Mouse (Mus musculus): ENCODE measurements around the gene Gucy2d. TPM values are rescaled to one million over a fixed set of nuclear protein-coding genes. Genes with fewer than 3 reads are reported as not detected.

The Gucy2d gene
- polyA plus RNA-seq, 1 experiment from 2014 or later: not detected

DNA sequence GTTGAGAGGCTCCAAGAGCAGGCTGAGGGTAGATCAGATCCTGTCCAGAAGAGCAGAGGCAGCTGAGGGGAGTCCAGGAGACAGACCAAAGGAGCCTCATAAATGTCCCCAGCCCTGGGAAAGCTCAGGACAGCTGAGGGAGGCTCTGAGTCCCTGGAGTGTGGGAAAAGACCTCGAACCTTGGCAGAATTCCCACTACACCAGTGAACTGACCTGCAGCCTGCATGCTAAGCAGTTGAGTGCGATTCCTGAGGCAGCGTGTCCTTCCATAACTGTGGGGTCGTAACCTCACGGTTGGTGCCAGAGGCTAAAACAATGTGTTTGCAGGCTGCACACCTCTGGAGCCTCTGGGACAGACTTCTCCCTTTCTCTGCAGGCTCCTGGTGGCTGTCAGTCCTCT lies 20.9 kb upstream of the Gucy2d start:
- H3K9ac ChIP-seq (replicated peaks; ENCODE audit: low read depth): no peak overlapping the region
- ATAC-seq (no peak), DNase-seq (ENCODE audit: low spot score) (no peak)
- no peak overlapping the region for H3K4me2 ChIP-seq (replicated peaks; ENCODE audit: low read depth, low read length)
- no peaks in the 10 kb centered on the region for H3K4me1 ChIP-seq (ENCODE audit: insufficient read depth, low read depth, low read length)
- no peak overlapping the region for H3K27ac ChIP-seq (ENCODE audit: low read length)
- 46% methylated on average over 5 of the region's 5 CpGs for WGBS
- H3K4me3 ChIP-seq (ENCODE audit: low read depth, low read length): no peak overlapping the region
- no peaks in the 10 kb centered on the region for H3K27me3 ChIP-seq (replicated peaks; ENCODE audit: insufficient read depth, low read length)
- H3K9me3 ChIP-seq (ENCODE audit: low read length): no peaks in the 10 kb centered on the region
- H3K36me3 ChIP-seq (ENCODE audit: insufficient read depth, low read length): no peaks in the 10 kb centered on the region
- no peak for TF ChIP-seq EP300 (IDR thresholded peaks at IDR 0.05)
- no peak for TF ChIP-seq CTCF (IDR thresholded peaks at IDR 0.05)

DNA sequence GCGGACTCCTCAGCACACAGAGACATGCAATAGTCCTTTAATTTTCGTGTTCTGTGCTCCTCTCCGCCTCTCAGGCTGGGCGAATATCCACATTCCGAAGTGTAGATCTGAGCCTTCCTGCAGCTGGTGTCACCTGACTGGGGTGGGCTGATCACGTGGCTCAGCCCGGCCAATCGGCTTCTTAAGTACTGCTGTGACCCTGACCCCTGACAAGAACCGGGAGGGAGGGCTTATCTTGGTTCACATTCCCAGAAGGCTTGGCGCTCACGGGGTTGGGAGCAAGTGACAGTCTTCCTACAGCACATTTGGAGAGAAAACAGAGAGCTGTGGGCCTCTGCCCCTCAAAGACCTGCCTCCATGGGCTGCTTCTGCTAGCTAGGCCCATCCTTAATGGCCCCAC lies 16.7 kb upstream of the Gucy2d start:
- H3K4me2 ChIP-seq (replicated peaks; ENCODE audit: low read depth, low read length): no peak overlapping the region
- DNase-seq (ENCODE audit: low spot score) (no peak), ATAC-seq (no peak)
- H3K9me3 ChIP-seq (ENCODE audit: low read length): no peaks in the 10 kb centered on the region
- no peaks in the 10 kb centered on the region for H3K27me3 ChIP-seq (replicated peaks; ENCODE audit: insufficient read depth, low read length)
- no peaks in the 10 kb centered on the region for H3K4me1 ChIP-seq (ENCODE audit: insufficient read depth, low read depth, low read length)
- TF ChIP-seq CTCF (IDR thresholded peaks at IDR 0.05) (no peak), EP300 (IDR thresholded peaks at IDR 0.05) (no peak)
- no peaks in the 10 kb centered on the region for H3K36me3 ChIP-seq (ENCODE audit: insufficient read depth, low read length)
- WGBS: 59% methylated on average over 11 of the region's 11 CpGs
- no peak overlapping the region for H3K27ac ChIP-seq (ENCODE audit: low read length)
- no peak overlapping the region for H3K4me3 ChIP-seq (ENCODE audit: low read depth, low read length)
- no peak overlapping the region for H3K9ac ChIP-seq (replicated peaks; ENCODE audit: low read depth)

DNA sequence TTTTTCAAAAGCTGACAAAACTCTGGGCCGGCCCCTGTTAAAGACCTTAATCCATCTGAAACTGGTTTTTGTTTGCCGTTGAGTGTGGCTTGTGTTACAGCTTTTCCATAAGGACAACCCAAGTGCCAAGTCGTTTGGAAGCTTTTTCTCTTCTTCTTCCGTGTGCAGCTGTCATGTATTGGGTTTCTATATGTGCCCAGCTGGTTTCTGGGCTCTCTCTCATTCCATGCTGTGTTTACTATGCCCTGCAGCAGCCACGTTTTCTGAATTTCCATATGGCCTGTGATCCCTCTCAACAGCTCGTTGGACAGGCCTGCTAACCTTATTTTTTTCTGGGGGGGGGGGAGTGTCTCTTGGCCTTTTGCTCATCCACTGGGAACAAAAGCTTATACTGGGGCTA lies 15.8 kb upstream of the Gucy2d start:
- H3K27me3 ChIP-seq (replicated peaks; ENCODE audit: insufficient read depth, low read length): no peaks in the 10 kb centered on the region
- no peaks in the 10 kb centered on the region for H3K9me3 ChIP-seq (ENCODE audit: low read length)
- no peak for ATAC-seq
- H3K4me3 ChIP-seq (ENCODE audit: low read depth, low read length): no peak overlapping the region
- H3K27ac ChIP-seq (ENCODE audit: low read length): no peak overlapping the region
- no peaks in the 10 kb centered on the region for H3K36me3 ChIP-seq (ENCODE audit: insufficient read depth, low read length)
- 29% methylated on average over 6 of the region's 6 CpGs for WGBS
- no peaks in the 10 kb centered on the region for H3K4me1 ChIP-seq (ENCODE audit: insufficient read depth, low read depth, low read length)
- TF ChIP-seq EP300 (IDR thresholded peaks at IDR 0.05) (no peak), CTCF (IDR thresholded peaks at IDR 0.05) (no peak)
- no peak for DNase-seq (ENCODE audit: low spot score)
- no peak overlapping the region for H3K9ac ChIP-seq (replicated peaks; ENCODE audit: low read depth)
- H3K4me2 ChIP-seq (replicated peaks; ENCODE audit: low read depth, low read length): no peak overlapping the region

DNA sequence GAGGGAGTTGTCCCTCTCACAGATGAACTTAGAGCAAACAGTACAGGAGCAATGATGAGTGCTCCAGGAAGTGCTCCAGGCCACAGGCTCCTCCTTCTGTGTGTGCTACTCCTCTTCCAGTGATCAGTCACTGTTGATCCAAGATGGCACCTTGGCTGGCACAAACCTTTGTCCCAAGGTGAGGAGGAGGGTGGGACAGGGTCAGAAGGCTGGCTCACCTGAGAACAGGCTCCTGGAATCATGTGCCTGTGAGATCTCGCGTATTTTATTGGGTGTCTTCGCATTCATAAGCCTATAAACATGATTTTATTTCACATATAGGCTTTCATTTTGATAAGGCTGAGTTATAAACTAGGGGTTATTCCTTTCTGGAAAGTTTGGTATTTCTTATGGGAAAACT lies 14.7 kb upstream of the Gucy2d start:
- Histone ChIP-seq H3K9ac (replicated peaks; ENCODE audit: low read depth) (no peak overlapping the region), H3K4me3 (ENCODE audit: low read depth, low read length) (no peak overlapping the region), H3K4me1 (ENCODE audit: insufficient read depth, low read depth, low read length) (no peaks in the 10 kb centered on the region), H3K27me3 (replicated peaks; ENCODE audit: insufficient read depth, low read length) (no peaks in the 10 kb centered on the region), H3K27ac (ENCODE audit: low read length) (no peak overlapping the region), H3K4me2 (replicated peaks; ENCODE audit: low read depth, low read length) (no peak overlapping the region), H3K36me3 (ENCODE audit: insufficient read depth, low read length) (no peaks in the 10 kb centered on the region), H3K9me3 (ENCODE audit: low read length) (no peaks in the 10 kb centered on the region)
- 94% methylated on average over 3 of the region's 3 CpGs for WGBS
- ATAC-seq: no peak
- DNase-seq (ENCODE audit: low spot score): no peak
- TF ChIP-seq EP300 (IDR thresholded peaks at IDR 0.05): no peak
- no peak for TF ChIP-seq CTCF (IDR thresholded peaks at IDR 0.05)

DNA sequence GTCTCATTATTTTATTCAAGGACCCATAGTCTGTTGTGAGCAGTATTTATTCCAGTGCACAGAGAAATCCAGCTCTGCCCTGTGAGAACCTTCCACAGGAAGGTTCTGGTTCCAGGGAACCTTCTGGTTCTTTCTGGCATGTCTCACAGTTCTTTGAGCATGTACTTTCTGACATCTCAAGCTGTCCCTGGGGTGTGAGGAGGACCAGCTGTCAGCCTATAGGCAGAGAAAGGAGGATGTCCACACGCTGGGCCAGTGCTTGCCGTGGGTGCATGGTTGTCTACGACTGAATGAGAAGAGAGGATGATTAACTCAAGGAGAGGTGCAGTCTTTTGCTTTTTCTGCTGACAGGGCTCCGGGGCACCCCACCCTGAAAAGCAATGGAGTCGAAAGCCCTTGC lies 13.6 kb upstream of the Gucy2d start:
- Histone ChIP-seq H3K4me1 (ENCODE audit: insufficient read depth, low read depth, low read length) (no peaks in the 10 kb centered on the region), H3K36me3 (ENCODE audit: insufficient read depth, low read length) (no peaks in the 10 kb centered on the region), H3K27ac (ENCODE audit: low read length) (no peak overlapping the region), H3K9ac (replicated peaks; ENCODE audit: low read depth) (no peak overlapping the region), H3K4me3 (ENCODE audit: low read depth, low read length) (no peak overlapping the region), H3K9me3 (ENCODE audit: low read length) (no peaks in the 10 kb centered on the region), H3K27me3 (replicated peaks; ENCODE audit: insufficient read depth, low read length) (no peaks in the 10 kb centered on the region), H3K4me2 (replicated peaks; ENCODE audit: low read depth, low read length) (no peak overlapping the region)
- DNase-seq (ENCODE audit: low spot score) (no peak), ATAC-seq (no peak)
- 69% methylated on average over 5 of the region's 5 CpGs for WGBS
- no peak for TF ChIP-seq CTCF (IDR thresholded peaks at IDR 0.05)
- no peak for TF ChIP-seq EP300 (IDR thresholded peaks at IDR 0.05)

DNA sequence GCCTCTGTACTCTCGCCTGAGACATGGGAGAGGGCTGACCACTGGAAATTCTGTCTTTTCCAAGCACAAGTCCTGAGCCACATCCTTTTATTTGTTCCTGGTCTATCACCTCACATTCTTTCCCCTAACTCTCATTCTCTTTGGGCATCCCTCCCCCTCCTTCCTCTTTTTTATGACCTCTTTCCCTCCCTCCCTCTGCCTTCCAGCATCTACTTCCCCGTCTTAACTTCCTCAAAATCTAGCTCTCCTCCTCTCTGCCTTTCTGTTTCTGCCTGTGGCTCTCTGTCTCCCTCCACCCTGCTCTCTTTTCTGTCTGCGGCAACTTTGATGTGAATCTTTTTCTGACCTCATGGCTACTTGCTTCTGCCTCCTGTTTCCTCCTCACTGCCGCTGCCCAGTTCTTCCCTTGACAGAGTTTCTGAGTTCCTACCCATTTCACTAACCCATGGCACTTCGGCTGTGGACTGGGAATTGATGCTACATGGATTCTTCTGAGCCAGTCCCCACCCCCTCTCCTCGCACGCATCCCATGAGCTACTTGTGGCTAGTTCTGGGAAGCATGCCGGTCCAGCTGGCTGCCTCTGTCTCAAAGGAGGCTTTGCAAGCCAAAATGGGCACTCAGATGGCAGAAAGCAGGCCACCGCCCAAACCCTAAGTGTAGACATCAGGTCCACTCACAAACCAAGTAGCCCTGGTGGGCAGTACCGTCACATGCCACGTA lies 12.9 kb upstream of the Gucy2d start:
- no peak for TF ChIP-seq EP300 (IDR thresholded peaks at IDR 0.05)
- no peak for TF ChIP-seq CTCF (IDR thresholded peaks at IDR 0.05)
- ATAC-seq: no peak
- Histone ChIP-seq H3K4me3 (ENCODE audit: low read depth, low read length) (no peak overlapping the region), H3K36me3 (ENCODE audit: insufficient read depth, low read length) (no peaks in the 10 kb centered on the region), H3K4me2 (replicated peaks; ENCODE audit: low read depth, low read length) (no peak overlapping the region), H3K9ac (replicated peaks; ENCODE audit: low read depth) (no peak overlapping the region), H3K4me1 (ENCODE audit: insufficient read depth, low read depth, low read length) (no peaks in the 10 kb centered on the region), H3K9me3 (ENCODE audit: low read length) (no peaks in the 10 kb centered on the region), H3K27me3 (replicated peaks; ENCODE audit: insufficient read depth, low read length) (no peaks in the 10 kb centered on the region), H3K27ac (ENCODE audit: low read length) (no peak overlapping the region)
- WGBS: 70% methylated on average over 11 of the region's 11 CpGs
- DNase-seq (ENCODE audit: low spot score): peak; percentile 42

DNA sequence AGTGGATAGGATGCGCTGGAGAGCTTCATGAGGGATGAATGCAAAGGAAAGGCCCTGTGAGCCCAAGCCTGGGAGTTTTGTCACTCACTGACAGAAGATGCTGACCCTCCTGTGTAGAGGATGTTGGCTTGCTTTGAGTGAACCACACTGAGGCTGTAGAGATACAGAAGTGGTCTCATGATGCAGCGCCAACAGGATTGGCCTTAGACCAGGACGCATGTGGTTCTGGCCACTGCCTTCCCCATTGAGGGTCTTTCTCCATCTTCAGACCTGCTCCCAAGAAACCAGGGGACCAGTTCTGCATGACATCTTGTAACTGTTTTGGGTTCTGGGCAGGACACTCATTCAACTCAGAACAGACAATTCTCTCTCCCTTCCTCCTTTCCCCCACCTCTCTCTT lies 10.6 kb upstream of the Gucy2d start:
- H3K4me3 ChIP-seq (ENCODE audit: low read depth, low read length): no peak overlapping the region
- no peaks in the 10 kb centered on the region for H3K9me3 ChIP-seq (ENCODE audit: low read length)
- TF ChIP-seq CTCF (IDR thresholded peaks at IDR 0.05) (no peak), EP300 (IDR thresholded peaks at IDR 0.05) (no peak)
- H3K27ac ChIP-seq (ENCODE audit: low read length): no peak overlapping the region
- no peak overlapping the region for H3K9ac ChIP-seq (replicated peaks; ENCODE audit: low read depth)
- ATAC-seq: no peak
- 86% methylated on average over 3 of the region's 3 CpGs for WGBS
- no peak overlapping the region for H3K4me2 ChIP-seq (replicated peaks; ENCODE audit: low read depth, low read length)
- H3K4me1 ChIP-seq (ENCODE audit: insufficient read depth, low read depth, low read length): no peaks in the 10 kb centered on the region
- H3K36me3 ChIP-seq (ENCODE audit: insufficient read depth, low read length): no peaks in the 10 kb centered on the region
- H3K27me3 ChIP-seq (replicated peaks; ENCODE audit: insufficient read depth, low read length): no peaks in the 10 kb centered on the region
- no peak for DNase-seq (ENCODE audit: low spot score)
